Mouse (Mus musculus) liver, postnatal 0 days (tissue): ENCODE measurements around the gene Ntn1.

ENCODE experiments used
- CTCF ChIP-seq: sonication (generic); IDR thresholded peaks from 2 replicates; pipeline ENCODE4 v1.5.1; 2016; ENCODE audit warnings: antibody characterized with exemption, low read depth
- EP300 ChIP-seq: IDR thresholded peaks from 2 replicates; pipeline ENCODE4 v1.6.1; 2016; ENCODE audit warnings: antibody characterized with exemption, low read depth, mild to moderate bottlenecking

DNA sequence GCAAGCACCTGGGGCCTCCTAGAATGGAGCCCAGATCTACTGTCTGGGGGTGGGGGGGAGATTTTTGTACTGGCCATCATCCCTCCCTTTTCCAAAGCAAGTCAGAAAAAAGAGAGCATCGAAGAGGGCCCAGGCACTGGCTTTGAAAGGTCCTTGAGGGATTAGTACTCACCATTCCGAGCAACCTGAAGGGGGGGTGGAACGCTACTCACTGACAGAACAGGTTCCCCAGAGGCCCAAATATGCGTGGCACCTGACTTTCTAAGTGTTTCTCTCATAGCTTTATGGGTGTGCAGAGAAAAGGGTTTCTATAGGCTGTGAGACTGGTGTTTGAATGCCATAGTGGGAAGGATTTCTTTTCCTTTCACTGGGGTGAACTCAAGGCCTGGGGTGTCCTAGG lies 142.1 kb downstream of the Ntn1 start:
- TF ChIP-seq CTCF (no peak), EP300 (no peak)
